Mouse (Mus musculus): ENCODE data around the gene Triap1. TPM values are rescaled to one million over a fixed set of nuclear protein-coding genes. Genes with fewer than 3 reads are reported as not detected.
"Not testable (repeated sequence)": the region's sequence is repeated elsewhere in the genome, so short reads cannot be mapped to it uniquely, and the experiment has no call there.

Gene Triap1
- polyA plus RNA-seq, 1 experiment from 2014 or later, result 54.5 TPM

DNA sequence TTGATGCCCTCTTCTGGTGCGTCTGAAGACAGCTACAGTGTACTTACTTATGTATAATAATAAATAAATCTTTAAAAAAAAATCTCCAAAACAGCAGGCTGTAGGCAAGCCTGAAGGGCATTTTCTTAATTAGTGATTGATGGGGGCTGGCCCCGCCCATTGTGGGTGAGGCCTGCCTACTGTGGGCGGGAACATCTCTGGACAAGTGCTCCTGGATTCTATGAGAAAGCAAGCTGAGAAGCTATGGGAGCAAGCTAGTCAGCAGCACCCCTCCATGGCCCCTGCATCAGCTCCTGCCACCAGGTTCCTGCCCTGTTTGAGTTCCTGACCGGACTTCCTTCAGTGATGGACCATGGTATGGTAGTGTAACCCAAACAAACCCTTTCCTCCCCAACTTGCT is 23.8 kb downstream of the Triap1 start:
- no peaks in the 10 kb centered on the region for H3K9me3 ChIP-seq

DNA sequence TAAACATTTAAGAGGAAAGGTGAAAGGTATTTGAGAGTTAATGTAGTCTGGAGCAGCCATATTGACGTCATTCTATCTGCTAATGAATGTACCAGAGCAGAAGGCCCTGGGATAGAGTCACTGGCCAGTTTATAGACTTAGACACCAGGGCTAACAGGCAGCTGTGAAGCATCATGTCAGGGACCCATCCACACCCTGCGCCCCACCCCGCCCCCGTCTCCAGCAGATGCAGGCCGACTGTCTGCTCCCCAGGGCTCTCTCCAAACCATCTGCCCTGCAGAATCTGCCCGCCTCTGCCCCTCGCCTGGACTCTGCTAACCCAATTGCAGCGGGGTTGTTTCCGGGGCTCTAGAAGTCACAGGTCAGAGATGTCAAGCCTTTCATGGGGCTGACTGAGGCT is 30.7 kb downstream of the Triap1 start:
- Histone ChIP-seq H3K36me3 (replicated peaks) (no peaks in the 10 kb centered on the region), H3K4me2 (no peak overlapping the region), H3K4me1 (peaks cover 23% of the 10 kb centered on the region), H3K4me3 (replicated peaks) (no peak overlapping the region), H3K27ac (peak overlapping the region; percentile 51; the same call in 1 of the 2 replicates), H3K9ac (no peak overlapping the region), H3K9me3 (no peaks in the 10 kb centered on the region), H3K27me3 (no peaks in the 10 kb centered on the region)
- ATAC-seq (ENCODE audit: low FRiP score), result no peak
- WGBS, result 48% methylated on average over 9 of the region's 9 CpGs

More for the DNA sequence above, 23.8 kb downstream of the Triap1 start:
- no peak overlapping the region for H3K4me2 ChIP-seq
- H3K27me3 ChIP-seq, result no peaks in the 10 kb centered on the region
- 94% methylated on average over 4 of the region's 4 CpGs for WGBS
- H3K4me1 ChIP-seq, result peaks cover 21% of the 10 kb centered on the region
- ATAC-seq (ENCODE audit: low FRiP score), result no peak
- no peaks in the 10 kb centered on the region for H3K36me3 ChIP-seq (replicated peaks)
- H3K4me3 ChIP-seq (replicated peaks), result no peak overlapping the region
- no peak overlapping the region for H3K9ac ChIP-seq
- no peak overlapping the region for H3K27ac ChIP-seq

DNA sequence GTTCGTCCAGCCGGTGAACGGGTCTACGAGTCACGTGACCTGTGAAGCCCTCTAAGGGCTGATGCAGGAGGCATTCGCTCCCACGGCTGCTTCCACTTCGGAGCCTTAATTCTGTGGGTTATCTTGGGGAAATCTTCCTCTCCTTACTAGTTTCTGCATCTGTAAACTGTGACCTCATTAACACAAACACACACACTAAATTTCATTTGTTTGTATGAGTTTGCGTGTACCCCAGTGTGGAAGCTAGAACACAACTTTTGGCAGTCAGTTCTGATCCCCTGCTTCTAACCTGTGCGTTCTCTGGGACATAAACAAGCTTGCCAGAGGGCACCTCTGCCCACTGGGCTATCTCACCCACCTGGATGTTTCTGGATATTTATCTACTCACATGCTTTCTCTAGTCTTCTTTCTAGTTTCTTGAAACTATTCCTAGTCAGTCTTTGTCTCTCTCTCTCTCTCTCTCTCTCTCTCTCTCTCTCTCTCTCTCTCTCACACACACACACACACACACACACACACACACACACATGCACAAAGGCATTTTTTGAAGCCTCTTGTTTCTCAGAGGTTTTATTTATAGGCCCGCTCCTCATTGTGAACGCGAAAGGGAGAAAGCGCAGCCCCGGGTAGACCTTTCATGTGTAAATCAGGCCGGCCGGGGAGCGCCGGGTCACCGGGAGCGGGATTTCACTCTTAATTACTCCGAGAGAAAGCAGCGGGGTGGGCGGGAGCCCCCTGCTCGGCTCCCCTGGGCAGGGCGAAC is 32.6 kb downstream of the Triap1 start:
- Histone ChIP-seq H3K4me2 (peak overlapping the region; percentile 50), H3K4me3 (replicated peaks) (peak overlapping the region; percentile 26), H3K9ac (peak overlapping the region; percentile 44; the same call in 1 of the 2 replicates), H3K4me1 (peaks cover 23% of the 10 kb centered on the region), H3K36me3 (replicated peaks) (no peaks in the 10 kb centered on the region), H3K27ac (peak overlapping the region; percentile 93), H3K27me3 (no peaks in the 10 kb centered on the region), H3K9me3 (no peaks in the 10 kb centered on the region)
- peak; percentile 92 for ATAC-seq (ENCODE audit: low FRiP score)
- WGBS, result 6% methylated on average over 26 of the region's 26 CpGs

DNA sequence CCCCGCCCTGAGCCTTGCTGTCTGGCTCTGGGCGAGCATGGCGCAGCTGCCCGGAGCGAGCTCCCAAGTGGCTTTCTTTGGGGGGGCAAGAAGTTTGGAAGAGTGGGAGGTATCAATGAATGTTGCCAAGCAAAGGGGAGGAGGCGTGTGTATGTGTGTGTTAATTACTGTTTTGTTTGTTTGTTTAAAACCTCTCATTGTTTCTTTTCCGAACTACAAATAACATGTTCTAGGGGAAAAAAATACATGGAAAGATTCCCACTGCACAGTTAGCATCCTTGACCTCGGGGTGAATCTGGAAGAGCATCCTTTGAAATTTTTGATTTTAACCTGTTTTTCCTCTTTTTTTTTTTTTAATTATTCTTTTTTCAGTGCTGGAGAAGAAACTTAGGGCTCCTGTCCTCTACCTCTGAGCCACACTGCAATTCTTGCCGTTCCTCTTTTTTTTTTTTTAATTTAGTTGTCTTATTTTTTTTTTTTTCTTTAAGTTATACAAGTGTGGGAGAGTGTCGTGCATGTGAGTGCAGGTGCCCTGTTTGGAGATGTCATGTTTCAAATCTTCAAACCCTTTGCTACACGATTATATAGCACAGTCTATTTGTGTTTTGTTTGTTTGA is 33.3 kb downstream of the Triap1 start:
- H3K27me3 ChIP-seq, result no peaks in the 10 kb centered on the region
- H3K9me3 ChIP-seq, result no peaks in the 10 kb centered on the region
- peak overlapping the region; percentile 93 for H3K27ac ChIP-seq
- peak overlapping the region; percentile 26 for H3K4me3 ChIP-seq (replicated peaks)
- peak overlapping the region; percentile 44; the same call in 1 of the 2 replicates for H3K9ac ChIP-seq
- peaks cover 23% of the 10 kb centered on the region for H3K4me1 ChIP-seq
- no peaks in the 10 kb centered on the region for H3K36me3 ChIP-seq (replicated peaks)
- 10% methylated on average over 11 of the region's 11 CpGs for WGBS
- H3K4me2 ChIP-seq, result peak overlapping the region; percentile 50
- no peak for ATAC-seq (ENCODE audit: low FRiP score)

DNA sequence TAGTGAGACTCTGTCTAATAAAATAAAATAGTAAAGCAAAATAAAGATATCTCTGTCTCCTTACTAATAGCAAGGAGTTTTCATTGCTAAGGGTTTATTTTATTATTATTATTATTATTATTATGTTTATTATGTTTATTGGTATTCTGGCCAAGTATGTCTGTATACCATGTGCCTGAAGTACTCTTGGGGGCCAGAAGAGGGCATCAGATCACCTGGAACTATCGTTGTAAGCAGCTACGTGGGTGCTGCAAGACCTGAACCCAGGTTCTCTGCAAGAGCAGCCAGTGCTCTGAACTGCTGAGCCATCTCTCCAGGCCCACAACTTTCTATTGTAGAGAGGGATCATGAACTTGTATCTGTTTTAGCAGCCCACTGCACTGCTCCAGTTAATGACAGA is 34.4 kb downstream of the Triap1 start:
- Histone ChIP-seq H3K4me2 (no peak overlapping the region), H3K36me3 (replicated peaks) (no peaks in the 10 kb centered on the region), H3K9me3 (no peaks in the 10 kb centered on the region), H3K27me3 (no peaks in the 10 kb centered on the region), H3K27ac (peak overlapping the region; percentile 37; the same call in 1 of the 2 replicates), H3K4me1 (peaks cover 23% of the 10 kb centered on the region), H3K9ac (no peak overlapping the region), H3K4me3 (replicated peaks) (no peak overlapping the region)
- 81% methylated on average over 2 of the region's 2 CpGs for WGBS
- no peak for ATAC-seq (ENCODE audit: low FRiP score)

DNA sequence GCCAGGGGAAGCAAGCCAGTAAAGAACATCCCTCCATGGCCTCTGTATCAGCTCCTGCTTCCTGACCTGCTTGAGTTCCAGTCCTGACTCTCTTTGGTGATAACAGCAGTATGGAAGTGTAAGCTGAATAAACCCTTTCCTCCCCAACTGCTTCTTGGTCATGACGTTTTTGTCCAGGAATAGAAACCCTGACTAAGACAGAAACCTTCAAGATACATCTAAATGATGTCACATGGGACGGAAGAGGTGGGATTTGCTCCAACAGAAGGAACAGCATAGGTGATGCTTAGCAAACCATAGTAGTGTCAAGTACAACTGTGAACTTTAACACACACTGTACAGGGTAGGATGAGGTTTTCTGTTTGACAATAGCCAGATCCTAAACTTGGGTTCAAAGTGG is 37.9 kb downstream of the Triap1 start:
- H3K27me3 ChIP-seq; H3K9me3 ChIP-seq; ATAC-seq (ENCODE audit: low FRiP score); H3K27ac ChIP-seq; H3K4me2 ChIP-seq; H3K9ac ChIP-seq; H3K4me3 ChIP-seq (replicated peaks); H3K4me1 ChIP-seq; H3K36me3 ChIP-seq (replicated peaks): not testable (repeated sequence)
- WGBS, result 88% methylated on average over 2 of the region's 2 CpGs

DNA sequence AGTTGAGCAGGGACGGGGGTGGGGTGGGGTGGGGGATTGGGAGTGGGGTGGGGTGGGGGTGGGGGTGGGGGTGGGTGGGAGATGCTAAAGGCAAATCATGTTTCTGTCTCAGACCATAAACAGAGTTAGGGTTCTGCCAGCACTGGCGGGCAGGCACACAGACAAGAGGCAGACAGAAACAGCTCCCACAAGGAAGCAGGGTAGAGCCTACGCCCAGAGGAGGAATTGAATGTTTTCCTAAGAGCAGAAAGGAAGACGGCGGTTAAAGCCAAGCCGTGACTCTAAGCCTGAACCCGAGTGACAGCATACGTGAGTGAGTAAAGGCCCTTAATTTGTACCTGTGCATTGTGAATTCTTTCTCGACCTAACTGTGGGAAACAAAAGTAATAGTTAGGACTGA is 50.9 kb downstream of the Triap1 start:
- H3K4me2 ChIP-seq, result no peak overlapping the region
- no peak for ATAC-seq (ENCODE audit: low FRiP score)
- H3K27ac ChIP-seq, result peak overlapping the region; percentile 63; the same call in 1 of the 2 replicates
- no peak overlapping the region for H3K9ac ChIP-seq
- H3K27me3 ChIP-seq, result no peaks in the 10 kb centered on the region
- no peak overlapping the region for H3K4me3 ChIP-seq (replicated peaks)
- peaks cover 38% of the 10 kb centered on the region for H3K4me1 ChIP-seq
- WGBS, result 30% methylated on average over 9 of the region's 9 CpGs
- H3K36me3 ChIP-seq (replicated peaks), result no peaks in the 10 kb centered on the region
- no peaks in the 10 kb centered on the region for H3K9me3 ChIP-seq

DNA sequence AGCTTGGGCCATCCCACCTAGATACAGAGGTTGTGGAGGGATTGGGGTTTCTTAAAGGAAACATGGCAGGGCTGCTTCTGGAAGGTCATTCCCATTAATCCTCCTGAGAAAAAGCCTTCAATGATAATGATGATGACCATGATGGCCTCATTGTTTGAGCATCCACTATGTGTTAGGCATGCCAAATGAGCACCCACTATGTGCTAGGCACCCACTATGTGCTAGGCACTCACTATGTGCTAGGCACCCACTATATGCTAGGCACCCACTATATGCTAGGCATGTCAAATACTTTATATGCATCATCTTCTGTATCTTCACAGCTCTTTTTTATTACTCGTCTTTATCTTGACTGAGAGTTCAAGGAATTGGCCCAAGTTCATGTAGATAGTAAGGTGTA is 51.9 kb downstream of the Triap1 start:
- Histone ChIP-seq H3K9ac (no peak overlapping the region), H3K4me1 (peaks cover 46% of the 10 kb centered on the region), H3K36me3 (replicated peaks) (no peaks in the 10 kb centered on the region), H3K4me3 (replicated peaks) (no peak overlapping the region), H3K4me2 (no peak overlapping the region), H3K27me3 (no peaks in the 10 kb centered on the region), H3K27ac (no peak overlapping the region; the same call in 1 of the 2 replicates), H3K9me3 (no peaks in the 10 kb centered on the region)
- no peak for ATAC-seq (ENCODE audit: low FRiP score)
- WGBS, result 89% methylated on average over 1 of the region's 1 CpGs

Other genes starting within 250 kb of the Triap1 start
- 26.1 and 29.4 TPM in 2 replicates for gene Gm10401, start 242.9 kb upstream of the Triap1 start, polyA plus RNA-seq (2016; fragmentation: Nextera tagmentation; extraction: Ambion mirVana)
- gene Acads, start 221.9 kb upstream of the Triap1 start, polyA plus RNA-seq (2016; fragmentation: Nextera tagmentation; extraction: Ambion mirVana), result 32.7 and 33.0 TPM in 2 replicates
- 68.6 and 69.8 TPM in 2 replicates for gene Unc119b, start 206.2 kb upstream of the Triap1 start, polyA plus RNA-seq (2016; fragmentation: Nextera tagmentation; extraction: Ambion mirVana)
- 50.3 and 50.8 TPM in 2 replicates for gene Mlec, start 183.0 kb upstream of the Triap1 start, polyA plus RNA-seq (2016; fragmentation: Nextera tagmentation; extraction: Ambion mirVana)
- 6.0 and 6.1 TPM in 2 replicates for gene Cabp1, start 146.8 kb upstream of the Triap1 start, polyA plus RNA-seq (2016; fragmentation: Nextera tagmentation; extraction: Ambion mirVana)
- gene Pop5, start 105.4 kb upstream of the Triap1 start, polyA plus RNA-seq (2016; fragmentation: Nextera tagmentation; extraction: Ambion mirVana), result 90.5 and 97.1 TPM in 2 replicates
- gene Rnf10, start 68.3 kb upstream of the Triap1 start, polyA plus RNA-seq (2016; fragmentation: Nextera tagmentation; extraction: Ambion mirVana), result 187 and 195 TPM in 2 replicates
- gene Coq5, start 61.6 kb upstream of the Triap1 start, polyA plus RNA-seq (2016; fragmentation: Nextera tagmentation; extraction: Ambion mirVana), result 54.3 and 57.1 TPM in 2 replicates
- 1,436 and 1,463 TPM in 2 replicates for gene Dynll1, start 40.2 kb upstream of the Triap1 start, polyA plus RNA-seq (2016; fragmentation: Nextera tagmentation; extraction: Ambion mirVana)
- gene Srsf9, start 14.0 kb upstream of the Triap1 start, polyA plus RNA-seq (2016; fragmentation: Nextera tagmentation; extraction: Ambion mirVana), result 353 and 383 TPM in 2 replicates
- gene Gatc, start within 50 bp of the Triap1 start, polyA plus RNA-seq (2016; fragmentation: Nextera tagmentation; extraction: Ambion mirVana), result 41.5 and 42.1 TPM in 2 replicates
- gene Cox6a1, start 7.8 kb downstream of the Triap1 start, polyA plus RNA-seq (2016; fragmentation: Nextera tagmentation; extraction: Ambion mirVana), result 728 and 759 TPM in 2 replicates
- gene Msi1, start 88.4 kb downstream of the Triap1 start, polyA plus RNA-seq (2016; fragmentation: Nextera tagmentation; extraction: Ambion mirVana), result 161 and 182 TPM in 2 replicates
- not detected in 2 replicates for gene Pla2g1b, start 125.0 kb downstream of the Triap1 start, polyA plus RNA-seq (2016; fragmentation: Nextera tagmentation; extraction: Ambion mirVana)
- 20.0 and 23.2 TPM in 2 replicates for gene Sirt4, start 143.5 kb downstream of the Triap1 start, polyA plus RNA-seq (2016; fragmentation: Nextera tagmentation; extraction: Ambion mirVana)
- gene Pxn, start 165.5 kb downstream of the Triap1 start, polyA plus RNA-seq (2016; fragmentation: Nextera tagmentation; extraction: Ambion mirVana), result 24.6 and 25.3 TPM in 2 replicates
- 860 and 944 TPM in 2 replicates for gene Rplp0, start 218.2 kb downstream of the Triap1 start, polyA plus RNA-seq (2016; fragmentation: Nextera tagmentation; extraction: Ambion mirVana)
- 60.4 and 67.4 TPM in 2 replicates for gene Gcn1l1, start 224.0 kb downstream of the Triap1 start, polyA plus RNA-seq (2016; fragmentation: Nextera tagmentation; extraction: Ambion mirVana)